Mouse (Mus musculus) neural tube, embryonic 11.5 days (tissue): ENCODE data around the gene Dlx4. TPM values are rescaled to one million over a fixed set of nuclear protein-coding genes. Genes with fewer than 3 reads are reported as not detected.
A peak's percentile ranks its signal among the peaks of the same experiment; 100 is the strongest.

Experiments used
- ATAC-seq: fragments of 200-750 bp; cut with Nextera tagmentation; 2 replicates; pipeline ENCODE4 v1.8.0; 2017; ENCODE audit warnings: moderate number of reproducible peaks, mild to moderate bottlenecking, moderate TSS enrichment, moderate library complexity; ENCODE audit not compliant: insufficient read depth, low FRiP score, low TSS enrichment
- DNase-seq: peaks from one replicate; pipeline ENCODE4 v3.0.0-alpha.2; 2015; ENCODE audit warnings: low spot score
- H3K27ac ChIP-seq: fragments of 300-500 bp; sonication (generic); 2 replicates; pipeline ENCODE4 v1.5.1; 2014; ENCODE audit warnings: low read depth, mild to moderate bottlenecking, low read length
- H3K27me3 ChIP-seq: fragments of 300-500 bp; sonication (generic); 2 replicates; pipeline ENCODE4 v1.6.1; 2014; ENCODE audit warnings: mild to moderate bottlenecking, low read length, mixed read lengths; ENCODE audit not compliant: control insufficient read depth, insufficient read depth
- H3K36me3 ChIP-seq: fragments of 300-500 bp; sonication (generic); 2 replicates; pipeline ENCODE4 v1.6.1; 2014; ENCODE audit warnings: mild to moderate bottlenecking, low read length, moderate library complexity, mixed read lengths; ENCODE audit not compliant: control insufficient read depth, insufficient read depth
- H3K4me1 ChIP-seq: fragments of 300-500 bp; sonication (generic); 2 replicates; pipeline ENCODE4 v1.6.1; 2014; ENCODE audit warnings: low read length, mixed read lengths; ENCODE audit not compliant: control insufficient read depth, insufficient read depth
- H3K4me2 ChIP-seq: fragments of 300-500 bp; sonication (generic); 2 replicates; pipeline ENCODE4 v1.6.1; 2014; ENCODE audit warnings: low read depth, mild to moderate bottlenecking, moderate library complexity
- H3K4me3 ChIP-seq: fragments of 300-500 bp; sonication (generic); 2 replicates; pipeline ENCODE4 v1.5.1; 2014; ENCODE audit warnings: low read depth, low read length
- H3K9ac ChIP-seq: fragments of 300-500 bp; sonication (generic); 2 replicates; pipeline ENCODE4 v1.6.1; 2014; ENCODE audit warnings: mild to moderate bottlenecking, low read length
- H3K9me3 ChIP-seq: fragments of 300-500 bp; sonication (generic); 2 replicates; pipeline ENCODE4 v1.6.1; 2016; ENCODE audit warnings: low read length; ENCODE audit not compliant: control insufficient read depth
- WGBS: fragments of 180-500 bp; shearing (Covaris S2); extraction: QIAGEN DNeasy Blood & Tissue Kit; methylation state at CpG from one replicate; pipeline ENCODE4 v1.1.7; 2014; 5-methylcytosine and 5-hydroxymethylcytosine counted together
- polyA plus RNA-seq: library from polyadenylated mRNA; unstranded; fragments of >200 nt; fragmentation: Nextera tagmentation; extraction: Ambion mirVana; gene quantifications from 2 replicates; pipeline ENCODE4 v1.2.1, GENCODE M21; 2014

The Dlx4 gene
- polyA plus RNA-seq, 1 experiment from 2014 or later, result 0.11 TPM

GRCm38 (mm10) chr11:95159763-95160371, 13.8 kb upstream of the Dlx4 start:
- H3K27me3 ChIP-seq, result no peaks in the 10 kb centered on the region
- H3K9ac ChIP-seq, result no peak overlapping the region
- H3K27ac ChIP-seq, result no peak overlapping the region
- no peak overlapping the region for H3K4me2 ChIP-seq
- H3K36me3 ChIP-seq, result no peaks in the 10 kb centered on the region
- H3K9me3 ChIP-seq, result no peaks in the 10 kb centered on the region
- ATAC-seq (no peak), DNase-seq (no peak)
- H3K4me3 ChIP-seq, result no peak overlapping the region
- WGBS, result 90% methylated on average over 8 of the region's 8 CpGs
- H3K4me1 ChIP-seq, result no peaks in the 10 kb centered on the region

DNA sequence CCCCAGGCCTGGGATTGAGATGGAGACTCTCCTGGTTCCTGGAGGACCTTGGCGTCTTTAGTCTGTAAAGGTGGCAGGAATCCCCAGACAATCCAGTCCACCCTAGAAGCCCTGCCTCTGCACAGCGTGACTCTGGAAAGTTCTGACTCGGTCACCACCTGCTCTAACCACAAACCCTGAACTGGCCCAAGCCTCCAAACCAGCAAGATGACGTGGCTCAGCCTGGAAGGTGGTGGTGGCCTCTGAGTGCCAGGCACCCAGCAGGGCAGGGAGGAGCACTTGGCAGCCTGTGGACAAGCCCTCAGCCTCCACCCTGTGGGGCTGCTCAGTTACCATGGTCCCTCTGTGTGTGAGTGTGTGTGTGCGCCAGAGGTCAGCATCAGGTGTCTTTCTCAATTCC, 11.8 kb upstream of the Dlx4 start:
- no peak for ATAC-seq
- Histone ChIP-seq H3K4me3 (no peak overlapping the region), H3K27ac (no peak overlapping the region), H3K9me3 (no peaks in the 10 kb centered on the region), H3K27me3 (peaks cover 4% of the 10 kb centered on the region), H3K9ac (no peak overlapping the region), H3K4me1 (no peaks in the 10 kb centered on the region), H3K4me2 (no peak overlapping the region), H3K36me3 (no peaks in the 10 kb centered on the region)
- no peak for DNase-seq
- 68% methylated on average over 5 of the region's 5 CpGs for WGBS

DNA sequence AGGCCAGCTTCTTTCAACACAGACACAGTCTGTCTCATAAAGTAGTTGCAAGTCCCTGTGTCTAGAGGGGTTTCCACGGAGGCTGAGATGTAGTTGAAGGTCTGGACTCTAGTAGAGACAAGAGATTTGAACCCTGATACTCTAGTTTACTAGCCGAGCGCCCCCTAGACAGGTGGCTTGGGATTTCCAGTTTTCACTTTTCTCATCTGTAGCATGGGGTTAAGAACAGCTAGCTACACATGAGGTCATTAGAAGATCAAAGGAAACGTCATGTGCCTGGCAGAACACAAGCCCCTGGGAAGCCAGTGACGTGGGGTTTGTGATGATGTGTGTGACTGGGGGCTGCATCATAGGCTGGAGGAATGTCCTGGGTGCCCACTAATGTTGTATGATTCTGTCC, 11.3 kb upstream of the Dlx4 start:
- no peak overlapping the region for H3K4me2 ChIP-seq
- no peak overlapping the region for H3K9ac ChIP-seq
- H3K4me3 ChIP-seq, result no peak overlapping the region
- WGBS, result 47% methylated on average over 5 of the region's 5 CpGs
- no peaks in the 10 kb centered on the region for H3K9me3 ChIP-seq
- H3K27ac ChIP-seq, result no peak overlapping the region
- no peaks in the 10 kb centered on the region for H3K4me1 ChIP-seq
- H3K36me3 ChIP-seq, result no peaks in the 10 kb centered on the region
- DNase-seq (no peak), ATAC-seq (no peak)
- H3K27me3 ChIP-seq, result peaks cover 8% of the 10 kb centered on the region

DNA sequence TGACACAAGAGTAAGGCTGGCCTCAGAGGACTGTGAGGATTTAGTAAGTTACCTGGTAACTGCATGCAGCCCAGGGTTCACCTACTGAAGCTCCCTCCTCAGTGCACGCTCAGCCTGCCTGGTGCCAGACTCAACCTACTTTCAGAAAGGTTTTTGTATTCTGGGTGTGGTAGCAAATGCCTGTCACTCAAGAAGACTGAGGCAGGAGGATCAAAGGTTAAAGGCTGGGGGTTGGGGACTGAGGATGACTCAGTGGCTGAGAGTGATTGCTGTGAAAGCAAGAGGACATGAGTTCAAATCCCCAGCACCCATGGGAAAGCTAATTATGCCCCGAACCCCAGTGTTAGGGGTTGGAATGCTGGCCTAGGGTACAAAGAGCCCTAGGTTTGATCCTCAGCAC, 9.4 kb upstream of the Dlx4 start:
- WGBS, result 88% methylated on average over 2 of the region's 2 CpGs
- DNase-seq (no peak), ATAC-seq (no peak)
- Histone ChIP-seq H3K9ac (no peak overlapping the region), H3K4me1 (no peaks in the 10 kb centered on the region), H3K36me3 (no peaks in the 10 kb centered on the region), H3K27me3 (peaks cover 26% of the 10 kb centered on the region), H3K4me3 (no peak overlapping the region), H3K4me2 (no peak overlapping the region), H3K9me3 (no peaks in the 10 kb centered on the region), H3K27ac (no peak overlapping the region)

- Histone ChIP-seq H3K27ac (no peak overlapping the region), H3K27me3 (peaks cover 44% of the 10 kb centered on the region), H3K36me3 (no peaks in the 10 kb centered on the region), H3K9ac (no peak overlapping the region), H3K4me1 (no peaks in the 10 kb centered on the region), H3K4me3 (no peak overlapping the region), H3K4me2 (no peak overlapping the region), H3K9me3 (no peaks in the 10 kb centered on the region)
- ATAC-seq, result no peak
- no peak for DNase-seq
- WGBS, result 79% methylated on average over 5 of the region's 5 CpGs
These were observed 7.6 kb upstream of the Dlx4 start for GRCm38 (mm10) chr11:95153681-95154080.

DNA sequence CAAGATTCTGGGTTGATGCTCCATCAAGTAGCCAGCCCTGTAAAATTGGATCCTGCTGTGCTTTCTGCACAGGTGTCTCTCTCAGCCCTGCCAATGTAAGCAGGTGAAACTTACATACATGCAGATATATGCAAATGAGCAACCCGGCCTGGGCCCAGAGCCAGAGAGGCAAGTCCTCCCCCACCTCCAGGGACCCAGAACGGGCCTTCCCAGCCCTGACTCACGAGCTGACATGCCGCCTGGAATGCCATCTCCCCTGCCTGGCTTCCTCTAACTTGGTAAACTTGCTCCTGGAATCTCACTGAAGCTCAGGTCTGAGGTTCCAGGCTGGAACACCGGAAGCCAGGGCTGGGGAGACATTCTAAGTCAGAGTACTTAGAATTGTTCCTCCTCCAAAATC, 7.1 kb upstream of the Dlx4 start:
- DNase-seq, result no peak
- WGBS, result 34% methylated on average over 5 of the region's 5 CpGs
- no peaks in the 10 kb centered on the region for H3K9me3 ChIP-seq
- no peak for ATAC-seq
- H3K4me3 ChIP-seq, result no peak overlapping the region
- no peak overlapping the region for H3K4me2 ChIP-seq
- H3K36me3 ChIP-seq, result no peaks in the 10 kb centered on the region
- no peak overlapping the region for H3K9ac ChIP-seq
- no peaks in the 10 kb centered on the region for H3K4me1 ChIP-seq
- H3K27me3 ChIP-seq, result peaks cover 50% of the 10 kb centered on the region
- H3K27ac ChIP-seq, result no peak overlapping the region

DNA sequence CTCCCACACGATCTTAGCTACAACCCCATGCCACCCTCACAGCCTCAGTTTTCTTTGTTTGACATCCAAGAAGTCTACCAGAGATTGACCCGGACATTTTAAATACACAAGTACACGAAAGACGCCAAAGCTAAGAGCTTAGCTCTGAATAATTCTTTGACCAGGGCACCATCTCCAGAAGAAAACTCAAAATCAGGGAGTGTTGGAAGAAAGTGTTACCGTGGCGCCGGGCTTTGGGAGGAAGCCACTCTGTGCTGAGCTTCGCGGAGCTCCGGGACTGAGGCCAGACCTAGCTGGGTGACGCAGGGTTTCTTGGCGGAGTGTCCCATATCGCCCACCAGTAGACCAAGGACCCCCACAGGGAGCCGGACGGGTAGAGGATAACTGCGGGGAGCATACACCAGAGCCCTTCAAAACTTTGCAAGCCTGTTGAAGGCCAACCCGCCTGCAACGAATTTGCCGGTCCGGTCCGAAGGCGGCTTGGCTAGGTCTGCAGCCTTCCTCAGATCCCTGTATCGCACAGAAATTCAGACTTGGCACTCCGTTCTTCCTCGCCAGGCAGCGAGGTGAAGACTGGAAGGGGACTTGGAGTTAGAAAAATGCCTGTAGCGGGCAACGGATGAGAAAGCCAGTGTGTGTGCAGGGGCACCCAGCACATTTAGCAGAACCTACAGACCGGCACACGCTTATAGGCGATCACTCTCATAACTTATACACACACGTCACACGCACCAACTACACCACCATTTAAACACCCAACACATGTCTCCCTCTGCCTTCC, 4.4 kb upstream of the Dlx4 start:
- Histone ChIP-seq H3K9me3 (no peaks in the 10 kb centered on the region), H3K9ac (no peak overlapping the region), H3K4me3 (no peak overlapping the region), H3K4me1 (peaks cover 6% of the 10 kb centered on the region; the same call in 1 of the 2 replicates), H3K36me3 (no peaks in the 10 kb centered on the region), H3K27ac (no peak overlapping the region), H3K4me2 (no peak overlapping the region), H3K27me3 (peaks cover 76% of the 10 kb centered on the region)
- ATAC-seq (no peak), DNase-seq (peak; percentile 32)
- WGBS, result under 1% methylated on average over 33 of the region's 33 CpGs

DNA sequence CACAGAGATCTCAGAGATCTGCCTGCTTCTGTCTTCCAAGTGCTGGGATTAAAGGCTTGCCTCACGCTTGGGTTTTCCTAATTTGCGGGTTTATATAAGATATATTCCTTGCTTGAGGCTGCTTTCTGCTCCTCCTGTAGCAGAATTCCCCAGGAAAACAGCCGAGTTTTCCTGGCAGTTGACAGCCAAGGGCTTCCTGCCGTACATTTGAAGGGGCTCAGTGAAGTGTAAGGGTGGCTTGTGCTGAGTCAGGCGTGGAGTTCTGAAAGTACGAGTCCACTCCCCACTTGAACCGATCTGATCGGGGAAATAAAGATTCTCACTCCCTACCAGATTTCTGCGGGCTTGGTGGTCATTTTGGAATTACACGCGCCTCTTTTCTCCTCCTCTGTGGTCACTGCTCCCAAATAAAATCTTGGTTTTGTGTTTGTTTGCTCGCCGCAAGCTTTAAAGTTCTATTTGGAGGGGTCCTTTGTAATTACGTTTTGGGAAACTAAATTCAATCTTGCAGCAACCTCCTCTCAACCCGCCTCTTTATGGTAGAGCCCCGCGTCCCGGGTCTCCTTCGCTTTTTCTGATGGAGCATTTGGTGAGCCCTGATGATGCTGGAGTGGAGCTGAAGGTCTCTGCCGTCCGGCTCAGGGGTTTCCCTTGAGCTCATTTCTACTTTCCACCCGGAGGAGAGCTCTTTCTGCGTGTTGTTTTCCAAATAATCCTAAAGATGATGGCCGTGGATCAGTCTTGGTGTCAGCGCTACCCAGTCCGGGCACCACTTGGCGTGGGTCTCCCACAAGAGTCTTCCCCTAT, 3.6 kb upstream of the Dlx4 start:
- H3K36me3 ChIP-seq, result no peaks in the 10 kb centered on the region
- no peak overlapping the region for H3K4me2 ChIP-seq
- H3K27me3 ChIP-seq, result peaks cover 84% of the 10 kb centered on the region
- WGBS, result 1% methylated on average over 27 of the region's 27 CpGs
- no peak overlapping the region for H3K27ac ChIP-seq
- no peak overlapping the region for H3K9ac ChIP-seq
- ATAC-seq, result no peak
- peaks cover 7% of the 10 kb centered on the region; the same call in 1 of the 2 replicates for H3K4me1 ChIP-seq
- no peak overlapping the region for H3K4me3 ChIP-seq
- no peaks in the 10 kb centered on the region for H3K9me3 ChIP-seq
- peak; percentile 26 for DNase-seq
